Mouse (Mus musculus) forebrain, embryonic 11.5 days (tissue): ENCODE measurements around the gene Cygb. TPM values are rescaled to one million over a fixed set of nuclear protein-coding genes. Genes with fewer than 3 reads are reported as not detected.
"Not testable (repeated sequence)": the region's sequence is repeated elsewhere in the genome, so short reads cannot be mapped to it uniquely, and the experiment has no call there.

ENCODE experiments used
- ATAC-seq: fragments of 200-750 bp; cut with Nextera tagmentation; replicated peaks from 2 replicates; pipeline ENCODE4 v1.8.0; 2017; ENCODE audit warnings: moderate TSS enrichment; ENCODE audit not compliant: low FRiP score
- DNase-seq: peaks from one replicate; pipeline ENCODE4 v3.0.0-alpha.2; 2017; ENCODE audit warnings: low spot score
- H3K27ac ChIP-seq: fragments of 300-500 bp; sonication (generic); 2 replicates; pipeline ENCODE4 v1.5.1; 2014; ENCODE audit warnings: low read depth, low read length
- H3K27me3 ChIP-seq: fragments of 300-500 bp; sonication (generic); 2 replicates; pipeline ENCODE4 v1.6.1; 2014; ENCODE audit warnings: mild to moderate bottlenecking, low read length, mixed read lengths; ENCODE audit not compliant: control insufficient read depth, insufficient read depth
- H3K36me3 ChIP-seq: fragments of 300-500 bp; sonication (generic); 2 replicates; pipeline ENCODE4 v1.6.1; 2014; ENCODE audit warnings: mild to moderate bottlenecking, low read length, moderate library complexity, mixed read lengths; ENCODE audit not compliant: control insufficient read depth, insufficient read depth
- H3K4me1 ChIP-seq: fragments of 300-500 bp; sonication (generic); replicated peaks from 2 replicates; pipeline ENCODE4 v1.6.1; 2014; ENCODE audit warnings: low read length, mixed read lengths; ENCODE audit not compliant: control insufficient read depth, insufficient read depth
- H3K4me2 ChIP-seq: fragments of 300-500 bp; sonication (generic); 2 replicates; pipeline ENCODE4 v1.6.1; 2014; ENCODE audit warnings: low read depth, mild to moderate bottlenecking, low read length, moderate library complexity, mixed read lengths; ENCODE audit not compliant: severe bottlenecking
- H3K4me3 ChIP-seq: fragments of 300-500 bp; sonication (generic); 2 replicates; pipeline ENCODE4 v1.5.1; 2014; ENCODE audit warnings: low read depth, low read length
- H3K9ac ChIP-seq: fragments of 300-500 bp; sonication (generic); 2 replicates; pipeline ENCODE4 v1.6.1; 2014; ENCODE audit warnings: low read length
- H3K9me3 ChIP-seq: fragments of 300-500 bp; sonication (generic); 2 replicates; pipeline ENCODE4 v1.6.1; 2016; ENCODE audit warnings: low read length, mixed read lengths; ENCODE audit not compliant: control insufficient read depth
- WGBS: fragments of 180-500 bp; shearing (Covaris S2); extraction: QIAGEN DNeasy Blood & Tissue Kit; methylation state at CpG from one replicate; pipeline ENCODE4 v1.1.7; 2014; 5-methylcytosine and 5-hydroxymethylcytosine counted together
- polyA plus RNA-seq: library from polyadenylated mRNA; unstranded; fragments of >200 nt; fragmentation: Nextera tagmentation; extraction: Ambion mirVana; gene quantifications from 2 replicates; pipeline ENCODE4 v1.2.1, GENCODE M21; 2014

Cygb gene
- polyA plus RNA-seq, 1 experiment from 2014 or later, result 1.7 TPM

- Histone ChIP-seq H3K27ac (no peak overlapping the region), H3K4me3 (no peak overlapping the region), H3K9ac (no peak overlapping the region), H3K27me3 (no peaks in the 10 kb centered on the region), H3K36me3 (no peaks in the 10 kb centered on the region), H3K4me1 (0 out of 2 replicates have a peak, but pooled peaks cover 1% of the 10 kb centered on the region), H3K9me3 (no peaks in the 10 kb centered on the region), H3K4me2 (no peak overlapping the region)
- DNase-seq (no peak), ATAC-seq (no peak)
- 94% methylated on average over 6 of the region's 6 CpGs for WGBS
Measured at GRCm38 (mm10) chr11:116613234-116613633, 40.9 kb downstream of the Cygb start.

- H3K27me3 ChIP-seq, result no peaks in the 10 kb centered on the region
- no peak overlapping the region for H3K4me3 ChIP-seq
- WGBS, result 100% methylated on average over 1 of the region's 1 CpGs
- DNase-seq (no peak), ATAC-seq (no peak)
- H3K4me1 ChIP-seq, result 0 out of 2 replicates have a peak, but pooled peaks cover 1% of the 10 kb centered on the region
- H3K36me3 ChIP-seq, result no peaks in the 10 kb centered on the region
- no peak overlapping the region for H3K9ac ChIP-seq
- H3K4me2 ChIP-seq, result no peak overlapping the region
- H3K27ac ChIP-seq, result no peak overlapping the region
- no peaks in the 10 kb centered on the region for H3K9me3 ChIP-seq
Measured at GRCm38 (mm10) chr11:116612554-116612953, 41.6 kb downstream of the Cygb start.

GRCm38 (mm10) chr11:116611883-116612282 lies 42.2 kb downstream of the Cygb start:
- no peak for ATAC-seq
- Histone ChIP-seq H3K36me3 (no peaks in the 10 kb centered on the region), H3K4me2 (no peak overlapping the region), H3K27me3 (no peaks in the 10 kb centered on the region), H3K9me3 (no peaks in the 10 kb centered on the region), H3K27ac (no peak overlapping the region), H3K4me3 (no peak overlapping the region), H3K4me1 (0 out of 2 replicates have a peak, but pooled peaks cover 1% of the 10 kb centered on the region), H3K9ac (no peak overlapping the region)
- no peak for DNase-seq
- WGBS, result 95% methylated on average over 9 of the region's 9 CpGs

- not testable (repeated sequence) for H3K27me3 ChIP-seq, DNase-seq, ATAC-seq, H3K4me3 ChIP-seq, H3K9me3 ChIP-seq, H3K4me2 ChIP-seq, H3K36me3 ChIP-seq, H3K4me1 ChIP-seq, H3K27ac ChIP-seq, H3K9ac ChIP-seq
- WGBS, result 90% methylated on average over 9 of the region's 9 CpGs
Measured at GRCm38 (mm10) chr11:116611168-116611567, 42.9 kb downstream of the Cygb start.

- no peak overlapping the region for H3K27ac ChIP-seq
Measured at GRCm38 (mm10) chr11:116609965-116610630, 44.0 kb downstream of the Cygb start.

GRCm38 (mm10) chr11:116607717-116608116 lies 46.4 kb downstream of the Cygb start:
- Histone ChIP-seq H3K27me3 (no peaks in the 10 kb centered on the region), H3K9ac (no peak overlapping the region), H3K4me1 (no peaks in the 10 kb centered on the region), H3K4me2 (no peak overlapping the region), H3K27ac (no peak overlapping the region), H3K4me3 (no peak overlapping the region), H3K9me3 (no peaks in the 10 kb centered on the region), H3K36me3 (no peaks in the 10 kb centered on the region)
- no peak for ATAC-seq
- 87% methylated on average over 3 of the region's 3 CpGs for WGBS
- DNase-seq, result no peak

More at GRCm38 (mm10) chr11:116609965-116610630, 44.0 kb downstream of the Cygb start:
- no peaks in the 10 kb centered on the region for H3K36me3 ChIP-seq
- no peaks in the 10 kb centered on the region for H3K4me1 ChIP-seq
- DNase-seq (no peak), ATAC-seq (no peak)
- H3K9ac ChIP-seq, result no peak overlapping the region
- H3K9me3 ChIP-seq, result no peaks in the 10 kb centered on the region
- H3K4me2 ChIP-seq, result no peak overlapping the region
- H3K4me3 ChIP-seq, result no peak overlapping the region
- 85% methylated on average over 15 of the region's 15 CpGs for WGBS
- no peaks in the 10 kb centered on the region for H3K27me3 ChIP-seq

GRCm38 (mm10) chr11:116604097-116604496 lies 50.0 kb downstream of the Cygb start:
- Histone ChIP-seq H3K4me3 (no peak overlapping the region), H3K9me3 (no peaks in the 10 kb centered on the region), H3K36me3 (no peaks in the 10 kb centered on the region), H3K27ac (no peak overlapping the region), H3K27me3 (no peaks in the 10 kb centered on the region), H3K9ac (no peak overlapping the region), H3K4me1 (no peaks in the 10 kb centered on the region), H3K4me2 (no peak overlapping the region)
- no peak for DNase-seq
- WGBS, result 95% methylated on average over 12 of the region's 12 CpGs
- no peak for ATAC-seq

GRCm38 (mm10) chr11:116603339-116603738 lies 50.8 kb downstream of the Cygb start:
- Histone ChIP-seq H3K36me3 (no peaks in the 10 kb centered on the region), H3K27ac (no peak overlapping the region), H3K4me1 (no peaks in the 10 kb centered on the region), H3K9me3 (no peaks in the 10 kb centered on the region), H3K9ac (no peak overlapping the region), H3K4me2 (no peak overlapping the region), H3K27me3 (no peaks in the 10 kb centered on the region), H3K4me3 (no peak overlapping the region)
- 92% methylated on average over 10 of the region's 10 CpGs for WGBS
- DNase-seq (peak; percentile 67), ATAC-seq (no peak)

GRCm38 (mm10) chr11:116602043-116602442 lies 52.1 kb downstream of the Cygb start:
- no peak overlapping the region for H3K9ac ChIP-seq
- H3K4me1 ChIP-seq, result no peaks in the 10 kb centered on the region
- H3K9me3 ChIP-seq, result no peaks in the 10 kb centered on the region
- H3K27ac ChIP-seq, result no peak overlapping the region
- no peaks in the 10 kb centered on the region for H3K27me3 ChIP-seq
- ATAC-seq, result no peak
- no peak overlapping the region for H3K4me2 ChIP-seq
- no peaks in the 10 kb centered on the region for H3K36me3 ChIP-seq
- WGBS, result 87% methylated on average over 8 of the region's 8 CpGs
- no peak for DNase-seq
- H3K4me3 ChIP-seq, result no peak overlapping the region
